Mouse (Mus musculus): ENCODE data around the gene Col2a1. TPM values are rescaled to one million over a fixed set of nuclear protein-coding genes. Genes with fewer than 3 reads are reported as not detected.
A peak's percentile ranks its signal among the peaks of the same experiment; 100 is the strongest.

The Col2a1 gene
- polyA plus RNA-seq, 1 experiment from 2014 or later, result 377 TPM

GRCm38 (mm10) chr15:97973248-97974005, 31.1 kb downstream of the Col2a1 start:
- ATAC-seq (ENCODE audit: insufficient number of reproducible peaks, insufficient read depth, low FRiP score, low TSS enrichment), result no peak
- Histone ChIP-seq H3K9ac (no peak overlapping the region), H3K4me3 (no peak overlapping the region), H3K27me3 (no peaks in the 10 kb centered on the region), H3K36me3 (peaks cover 33% of the 10 kb centered on the region), H3K9me3 (no peaks in the 10 kb centered on the region), H3K4me2 (replicated peaks) (no peak overlapping the region), H3K4me1 (no peaks in the 10 kb centered on the region), H3K27ac (no peak overlapping the region)
- WGBS, result 30% methylated on average over 11 of the region's 11 CpGs

DNA sequence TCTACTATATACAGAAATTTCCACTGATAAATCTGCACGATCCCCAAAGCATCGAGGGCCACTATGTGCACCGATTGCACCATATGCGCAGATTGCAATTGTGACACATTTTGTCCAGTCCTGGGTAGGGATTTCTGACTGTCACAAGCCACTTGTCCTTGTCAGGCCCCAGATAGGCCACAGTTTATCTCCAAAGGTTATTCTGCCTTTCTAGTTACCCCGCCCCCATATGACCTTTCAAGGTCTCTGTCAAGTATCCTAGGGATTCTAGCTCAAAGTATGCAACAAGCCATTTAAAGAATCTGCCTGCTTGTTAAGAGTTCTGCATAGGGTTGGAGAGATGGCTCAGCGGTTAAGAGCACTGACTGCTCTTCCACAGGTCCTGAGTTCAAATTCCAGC, 31.9 kb downstream of the Col2a1 start:
- Histone ChIP-seq H3K9ac (no peak overlapping the region), H3K4me3 (no peak overlapping the region), H3K9me3 (no peaks in the 10 kb centered on the region), H3K4me1 (no peaks in the 10 kb centered on the region), H3K27ac (no peak overlapping the region), H3K4me2 (replicated peaks) (no peak overlapping the region), H3K27me3 (no peaks in the 10 kb centered on the region), H3K36me3 (peaks cover 24% of the 10 kb centered on the region)
- no peak for ATAC-seq (ENCODE audit: insufficient number of reproducible peaks, insufficient read depth, low FRiP score, low TSS enrichment)
- WGBS, result 84% methylated on average over 6 of the region's 6 CpGs

DNA sequence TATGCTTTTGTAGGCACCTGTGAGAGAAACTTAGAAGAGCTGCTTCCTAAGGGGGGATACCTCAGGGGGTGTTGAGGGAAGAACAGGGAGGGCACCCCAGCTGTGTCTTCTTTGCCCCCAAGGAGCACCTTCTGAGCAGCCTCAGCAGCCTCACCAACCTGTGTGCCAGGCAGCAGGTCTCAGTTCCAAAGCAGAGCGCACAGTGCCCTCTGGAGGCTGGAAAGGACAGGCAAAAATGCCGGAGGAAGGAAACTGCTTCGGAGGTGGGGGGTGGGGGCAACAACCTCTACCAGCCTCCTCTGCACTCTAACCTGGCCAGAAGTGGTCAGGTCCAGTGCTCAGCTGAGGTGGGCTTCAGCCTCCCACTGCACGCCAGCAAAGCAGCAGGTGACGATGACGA, 34.2 kb downstream of the Col2a1 start:
- Histone ChIP-seq H3K9ac (no peak overlapping the region), H3K9me3 (no peaks in the 10 kb centered on the region), H3K4me2 (replicated peaks) (no peak overlapping the region), H3K4me1 (0 out of 2 replicates have a peak, but pooled peaks cover 3% of the 10 kb centered on the region), H3K27ac (no peak overlapping the region), H3K4me3 (no peak overlapping the region), H3K36me3 (0 out of 2 replicates have a peak, but pooled peaks cover 2% of the 10 kb centered on the region), H3K27me3 (no peaks in the 10 kb centered on the region)
- 39% methylated on average over 6 of the region's 6 CpGs for WGBS
- ATAC-seq (ENCODE audit: insufficient number of reproducible peaks, insufficient read depth, low FRiP score, low TSS enrichment), result no peak

DNA sequence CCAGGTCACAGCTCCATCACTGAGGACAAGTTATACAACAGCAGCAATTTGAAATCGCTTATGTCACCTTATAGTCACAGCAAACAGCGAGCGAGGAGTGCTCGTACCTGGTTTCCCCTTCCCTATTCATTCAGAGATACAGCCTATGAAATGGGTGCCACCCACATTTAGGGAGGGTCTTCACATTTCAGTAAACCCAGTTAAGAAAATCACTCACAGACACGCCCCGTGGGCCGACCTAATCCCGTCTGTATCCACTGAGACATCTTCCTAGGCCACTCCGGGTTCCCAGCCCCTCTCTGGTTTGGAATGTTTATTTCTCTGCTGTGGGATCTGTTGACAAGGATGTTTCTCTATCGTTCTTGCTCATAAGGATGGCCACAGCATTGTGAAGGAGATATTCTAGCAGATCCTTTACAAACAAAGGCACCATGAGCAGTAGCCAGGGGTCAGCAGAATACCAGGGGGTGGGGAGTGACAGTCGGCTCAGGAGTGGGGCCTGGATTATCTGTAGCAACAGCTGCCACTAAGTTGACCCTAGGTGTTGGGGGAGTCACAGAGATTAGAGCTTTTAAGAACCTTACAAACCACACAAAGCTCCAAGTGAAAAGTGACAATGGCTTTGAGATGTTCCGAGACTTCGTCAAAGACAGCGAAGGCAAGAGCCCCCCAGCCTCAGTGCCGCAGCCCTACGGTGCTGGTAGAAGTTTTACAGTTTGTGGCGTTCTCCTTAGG, 39.0 kb downstream of the Col2a1 start:
- Histone ChIP-seq H3K4me3 (no peak overlapping the region), H3K36me3 (no peaks in the 10 kb centered on the region), H3K9ac (no peak overlapping the region), H3K27me3 (no peaks in the 10 kb centered on the region), H3K9me3 (no peaks in the 10 kb centered on the region), H3K27ac (no peak overlapping the region), H3K4me2 (replicated peaks) (0 out of 2 replicates have a peak overlapping the region, but pooled peaks have one; percentile 5), H3K4me1 (0 out of 2 replicates have a peak, but pooled peaks cover 8% of the 10 kb centered on the region)
- no peak for ATAC-seq (ENCODE audit: insufficient number of reproducible peaks, insufficient read depth, low FRiP score, low TSS enrichment)
- WGBS, result 62% methylated on average over 17 of the region's 17 CpGs

DNA sequence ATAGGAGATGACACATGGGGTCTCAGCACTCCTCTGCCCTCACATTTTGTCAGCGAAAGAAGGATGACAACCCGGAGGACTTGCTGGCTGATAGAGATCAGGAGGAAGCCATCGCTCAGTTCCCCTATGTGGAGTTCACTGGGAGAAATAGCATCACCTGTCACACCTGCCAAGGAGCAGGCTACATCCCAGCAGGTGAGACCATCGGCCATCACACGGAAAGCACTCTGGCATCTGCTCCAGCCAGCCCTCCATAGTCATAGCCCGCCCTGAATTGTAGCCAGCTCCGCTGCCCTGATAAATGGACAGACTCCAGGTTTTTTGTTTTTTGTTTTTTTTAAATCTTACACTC, 39.7 kb downstream of the Col2a1 start:
- Histone ChIP-seq H3K27me3 (no peaks in the 10 kb centered on the region), H3K9me3 (no peaks in the 10 kb centered on the region), H3K4me1 (0 out of 2 replicates have a peak, but pooled peaks cover 8% of the 10 kb centered on the region), H3K4me3 (peak overlapping the region; percentile 56), H3K4me2 (replicated peaks) (peak overlapping the region; percentile 84), H3K9ac (peak overlapping the region; percentile 65), H3K36me3 (no peaks in the 10 kb centered on the region), H3K27ac (peak overlapping the region; percentile 61)
- 22% methylated on average over 7 of the region's 7 CpGs for WGBS
- peak; percentile 25; the same call in 1 of the 2 replicates for ATAC-seq (ENCODE audit: insufficient number of reproducible peaks, insufficient read depth, low FRiP score, low TSS enrichment)

DNA sequence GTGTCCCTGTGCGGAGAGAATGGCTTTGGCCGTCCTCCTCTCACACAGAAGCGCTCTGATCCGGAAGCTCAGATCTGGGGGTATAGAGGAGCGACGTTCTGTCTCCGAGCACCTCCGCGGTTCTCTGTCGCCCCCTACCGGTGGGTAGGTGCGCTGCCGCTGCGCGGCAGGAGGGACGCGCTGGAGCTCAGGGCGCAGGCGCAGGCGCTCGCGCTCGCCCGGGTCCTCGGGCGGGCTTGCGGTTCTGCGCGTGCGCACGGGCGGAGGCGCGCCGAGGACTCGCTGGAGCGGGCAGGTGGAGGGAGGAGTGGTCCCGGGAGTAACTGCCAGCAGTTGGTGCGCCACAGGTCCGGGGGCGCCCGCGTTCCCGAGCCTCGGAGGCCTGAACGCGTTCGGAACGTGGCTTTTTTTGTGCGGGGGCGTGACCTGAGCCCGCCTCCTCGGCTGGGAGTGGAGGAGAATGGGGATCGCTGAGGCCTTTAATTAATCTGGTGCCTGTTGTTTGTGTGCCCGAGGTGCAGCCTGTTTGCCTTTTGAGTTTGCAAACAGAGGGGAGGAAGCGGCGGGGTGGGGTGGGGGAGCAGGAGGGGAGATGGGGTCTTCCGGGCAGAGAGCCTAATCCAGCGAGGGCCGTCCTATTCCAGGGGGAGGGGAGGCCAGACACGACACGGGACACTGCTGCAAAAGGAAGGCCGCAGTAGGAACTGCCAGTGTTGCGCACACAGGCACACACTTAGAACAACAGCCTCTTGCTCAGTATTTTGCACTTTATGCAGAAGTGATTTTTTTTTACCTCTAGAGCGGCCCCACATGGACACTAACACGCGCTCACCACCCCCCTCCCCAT, 40.3 kb downstream of the Col2a1 start, which contains the start of gene Tmem106c:
Gene Tmem106c (plus strand): TSS at position 212 of the 847 bp plus-strand sequence.
- under 1% methylated on average over 67 of the region's 67 CpGs for WGBS
- Histone ChIP-seq H3K27ac (peak within 1 kb of the TSS; percentile 61), H3K36me3 (no peaks in the 10 kb centered on the region), H3K9me3 (no peaks in the 10 kb centered on the region), H3K4me3 (peak within 1 kb of the TSS; percentile 56), H3K9ac (peak within 1 kb of the TSS; percentile 65), H3K4me1 (0 out of 2 replicates have a peak, but pooled peaks cover 8% of the 10 kb centered on the region), H3K27me3 (no peaks in the 10 kb centered on the region), H3K4me2 (replicated peaks) (peak within 1 kb of the TSS; percentile 84)
- ATAC-seq (ENCODE audit: insufficient number of reproducible peaks, insufficient read depth, low FRiP score, low TSS enrichment), result peak; percentile 88

- Histone ChIP-seq H3K36me3 (no peaks in the 10 kb centered on the region), H3K27me3 (no peaks in the 10 kb centered on the region), H3K4me2 (replicated peaks) (peak overlapping the region; percentile 84), H3K9ac (peak overlapping the region; percentile 58), H3K27ac (peak overlapping the region; percentile 61; the same call in 1 of the 2 replicates), H3K9me3 (no peaks in the 10 kb centered on the region), H3K4me1 (0 out of 2 replicates have a peak, but pooled peaks cover 8% of the 10 kb centered on the region), H3K4me3 (peak overlapping the region; percentile 56)
- ATAC-seq (ENCODE audit: insufficient number of reproducible peaks, insufficient read depth, low FRiP score, low TSS enrichment), result no peak
- WGBS, result 9% methylated on average over 13 of the region's 13 CpGs
Measured at GRCm38 (mm10) chr15:97963329-97963988, 41.0 kb downstream of the Col2a1 start.

- H3K9me3 ChIP-seq, result no peaks in the 10 kb centered on the region
- no peaks in the 10 kb centered on the region for H3K27me3 ChIP-seq
- 59% methylated on average over 11 of the region's 11 CpGs for WGBS
- H3K4me3 ChIP-seq, result no peak overlapping the region
- H3K36me3 ChIP-seq, result no peaks in the 10 kb centered on the region
- no peak for ATAC-seq (ENCODE audit: insufficient number of reproducible peaks, insufficient read depth, low FRiP score, low TSS enrichment)
- H3K9ac ChIP-seq, result 0 out of 2 replicates have a peak overlapping the region, but pooled peaks have one; percentile 27
- no peak overlapping the region for H3K4me2 ChIP-seq (replicated peaks)
- H3K27ac ChIP-seq, result 0 out of 2 replicates have a peak overlapping the region, but pooled peaks have one; percentile 46
- H3K4me1 ChIP-seq, result peaks cover 22% of the 10 kb centered on the region
Measured at GRCm38 (mm10) chr15:97956416-97956815, 48.1 kb downstream of the Col2a1 start.

DNA sequence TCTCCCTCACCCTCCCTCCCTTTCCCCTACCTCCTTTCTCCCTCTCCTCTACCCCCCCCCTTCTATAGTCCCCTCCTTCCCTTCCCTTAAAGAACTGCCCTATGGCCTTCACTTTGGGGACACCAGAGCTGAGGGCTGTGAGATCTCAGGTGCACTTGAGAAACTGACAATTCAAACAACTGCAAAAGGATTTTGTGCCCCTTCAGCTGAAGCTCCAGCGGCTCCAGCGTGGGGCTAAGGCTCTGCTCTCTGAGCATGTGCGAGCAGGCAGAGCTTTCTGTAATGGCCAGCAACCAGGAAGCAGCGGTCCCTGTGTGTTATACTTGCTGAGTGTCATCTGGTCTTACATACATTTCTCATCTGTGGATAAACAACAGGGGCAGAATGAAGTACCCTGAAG, 48.8 kb downstream of the Col2a1 start:
- H3K27me3 ChIP-seq, result no peaks in the 10 kb centered on the region
- H3K9me3 ChIP-seq, result no peaks in the 10 kb centered on the region
- H3K4me3 ChIP-seq, result no peak overlapping the region
- H3K4me1 ChIP-seq, result peaks cover 22% of the 10 kb centered on the region
- no peak overlapping the region for H3K27ac ChIP-seq
- H3K9ac ChIP-seq, result peak overlapping the region; percentile 27; the same call in 1 of the 2 replicates
- 16% methylated on average over 4 of the region's 4 CpGs for WGBS
- no peaks in the 10 kb centered on the region for H3K36me3 ChIP-seq
- ATAC-seq (ENCODE audit: insufficient number of reproducible peaks, insufficient read depth, low FRiP score, low TSS enrichment), result no peak
- H3K4me2 ChIP-seq (replicated peaks), result no peak overlapping the region

GRCm38 (mm10) chr15:97955286-97955685, 49.2 kb downstream of the Col2a1 start:
- no peaks in the 10 kb centered on the region for H3K27me3 ChIP-seq
- H3K36me3 ChIP-seq, result no peaks in the 10 kb centered on the region
- no peak overlapping the region for H3K27ac ChIP-seq
- H3K9ac ChIP-seq, result no peak overlapping the region
- WGBS, result 50% methylated on average over 1 of the region's 1 CpGs
- H3K9me3 ChIP-seq, result no peaks in the 10 kb centered on the region
- H3K4me1 ChIP-seq, result peaks cover 22% of the 10 kb centered on the region
- no peak for ATAC-seq (ENCODE audit: insufficient number of reproducible peaks, insufficient read depth, low FRiP score, low TSS enrichment)
- H3K4me3 ChIP-seq, result no peak overlapping the region
- no peak overlapping the region for H3K4me2 ChIP-seq (replicated peaks)

DNA sequence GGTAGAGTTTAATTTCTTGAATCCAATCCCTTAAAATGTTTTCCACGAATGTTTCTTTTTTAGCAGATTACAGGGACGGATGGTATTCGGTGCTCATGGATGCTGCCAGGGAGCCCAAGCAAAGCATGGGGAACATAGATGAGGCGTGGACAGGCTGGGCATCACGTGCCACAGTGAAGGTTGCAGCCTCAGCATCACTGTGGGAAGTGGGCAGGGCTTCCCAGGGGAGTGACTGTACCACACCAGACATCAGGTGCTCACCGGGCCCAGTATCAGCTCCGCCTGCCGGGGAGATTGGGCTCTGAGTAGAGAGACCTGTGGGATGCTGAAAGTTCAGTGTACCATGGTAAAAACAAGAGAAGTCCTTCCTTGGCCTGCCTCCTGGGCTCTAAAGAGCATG, 49.8 kb downstream of the Col2a1 start:
- Histone ChIP-seq H3K36me3 (no peaks in the 10 kb centered on the region), H3K9me3 (no peaks in the 10 kb centered on the region), H3K4me2 (replicated peaks) (no peak overlapping the region), H3K27me3 (no peaks in the 10 kb centered on the region), H3K9ac (no peak overlapping the region), H3K4me3 (no peak overlapping the region), H3K27ac (no peak overlapping the region), H3K4me1 (peaks cover 22% of the 10 kb centered on the region)
- 81% methylated on average over 8 of the region's 8 CpGs for WGBS
- ATAC-seq (ENCODE audit: insufficient number of reproducible peaks, insufficient read depth, low FRiP score, low TSS enrichment), result no peak

All from embryonic facial prominence, embryonic 12.5 days (tissue).